Mouse (Mus musculus) ES-Bruce4 (cell line): ENCODE measurements around the gene Fam192a.

ENCODE experiments used
- CTCF ChIP-seq: IDR thresholded peaks from one replicate; pipeline ENCODE4 v1.8.1; 2011; ENCODE audit warnings: low read depth, low read length
- POLR2A ChIP-seq: IDR thresholded peaks from one replicate; pipeline ENCODE4 v1.8.1; 2011; ENCODE audit warnings: low read length; ENCODE audit not compliant: insufficient read depth

- TF ChIP-seq POLR2A (no peak), CTCF (no peak)
These were observed 677 bp downstream of the Fam192a start for GRCm38 (mm10) chr8:94601034-94601606.
